Mouse (Mus musculus) forebrain, embryonic 11.5 days (tissue): ENCODE results near the gene Eef1a2. TPM values are rescaled to one million over a fixed set of nuclear protein-coding genes. Genes with fewer than 3 reads are reported as not detected.

Experiments
- ATAC-seq: fragments of 200-750 bp; cut with Nextera tagmentation; replicated peaks from 2 replicates; pipeline ENCODE4 v1.8.0; 2017; ENCODE audit warnings: moderate TSS enrichment; ENCODE audit not compliant: low FRiP score
- DNase-seq: peaks from one replicate; pipeline ENCODE4 v3.0.0-alpha.2; 2017; ENCODE audit warnings: low spot score
- H3K27ac ChIP-seq: fragments of 300-500 bp; sonication (generic); 2 replicates; pipeline ENCODE4 v1.5.1; 2014; ENCODE audit warnings: low read depth, low read length
- H3K27me3 ChIP-seq: fragments of 300-500 bp; sonication (generic); 2 replicates; pipeline ENCODE4 v1.6.1; 2014; ENCODE audit warnings: mild to moderate bottlenecking, low read length, mixed read lengths; ENCODE audit not compliant: control insufficient read depth, insufficient read depth
- H3K36me3 ChIP-seq: fragments of 300-500 bp; sonication (generic); 2 replicates; pipeline ENCODE4 v1.6.1; 2014; ENCODE audit warnings: mild to moderate bottlenecking, low read length, moderate library complexity, mixed read lengths; ENCODE audit not compliant: control insufficient read depth, insufficient read depth
- H3K4me1 ChIP-seq: fragments of 300-500 bp; sonication (generic); replicated peaks from 2 replicates; pipeline ENCODE4 v1.6.1; 2014; ENCODE audit warnings: low read length, mixed read lengths; ENCODE audit not compliant: control insufficient read depth, insufficient read depth
- H3K4me2 ChIP-seq: fragments of 300-500 bp; sonication (generic); 2 replicates; pipeline ENCODE4 v1.6.1; 2014; ENCODE audit warnings: low read depth, mild to moderate bottlenecking, low read length, moderate library complexity, mixed read lengths; ENCODE audit not compliant: severe bottlenecking
- H3K4me3 ChIP-seq: fragments of 300-500 bp; sonication (generic); 2 replicates; pipeline ENCODE4 v1.5.1; 2014; ENCODE audit warnings: low read depth, low read length
- H3K9ac ChIP-seq: fragments of 300-500 bp; sonication (generic); 2 replicates; pipeline ENCODE4 v1.6.1; 2014; ENCODE audit warnings: low read length
- H3K9me3 ChIP-seq: fragments of 300-500 bp; sonication (generic); 2 replicates; pipeline ENCODE4 v1.6.1; 2016; ENCODE audit warnings: low read length, mixed read lengths; ENCODE audit not compliant: control insufficient read depth
- WGBS: fragments of 180-500 bp; shearing (Covaris S2); extraction: QIAGEN DNeasy Blood & Tissue Kit; methylation state at CpG from one replicate; pipeline ENCODE4 v1.1.7; 2014; 5-methylcytosine and 5-hydroxymethylcytosine counted together
- polyA plus RNA-seq: library from polyadenylated mRNA; unstranded; fragments of >200 nt; fragmentation: Nextera tagmentation; extraction: Ambion mirVana; gene quantifications from 2 replicates; pipeline ENCODE4 v1.2.1, GENCODE M21; 2014

Gene Eef1a2
- polyA plus RNA-seq, 1 experiment from 2014 or later: 0.47 TPM

GRCm38 (mm10) chr2:181147546-181148317 is 9.1 kb downstream of the Eef1a2 start:
- Histone ChIP-seq H3K27me3 (peaks cover 2% of the 10 kb centered on the region; the same call in 1 of the 2 replicates), H3K4me2 (peak overlapping the region; percentile 90), H3K4me1 (peaks cover 5% of the 10 kb centered on the region; the same call in 1 of the 2 replicates), H3K9me3 (no peaks in the 10 kb centered on the region), H3K4me3 (peak overlapping the region; percentile 47), H3K27ac (no peak overlapping the region), H3K9ac (peak overlapping the region; percentile 59), H3K36me3 (no peaks in the 10 kb centered on the region)
- WGBS: under 1% methylated on average over 50 of the region's 61 CpGs
- DNase-seq (peak; percentile 79), ATAC-seq (peak; percentile 59)

GRCm38 (mm10) chr2:181146976-181147545 is 9.8 kb downstream of the Eef1a2 start:
- H3K27me3 ChIP-seq: peaks cover 2% of the 10 kb centered on the region; the same call in 1 of the 2 replicates
- H3K4me2 ChIP-seq: peak overlapping the region; percentile 90
- no peak overlapping the region for H3K9ac ChIP-seq

GRCm38 (mm10) chr2:181144675-181145074 is 12.1 kb downstream of the Eef1a2 start:
- H3K9ac ChIP-seq: no peak overlapping the region
- ATAC-seq: no peak
- WGBS: 86% methylated on average over 2 of the region's 2 CpGs
- no peak overlapping the region for H3K4me2 ChIP-seq
- peaks cover 5% of the 10 kb centered on the region; the same call in 1 of the 2 replicates for H3K4me1 ChIP-seq
- no peaks in the 10 kb centered on the region for H3K9me3 ChIP-seq
- H3K27me3 ChIP-seq: peaks cover 2% of the 10 kb centered on the region; the same call in 1 of the 2 replicates
- no peaks in the 10 kb centered on the region for H3K36me3 ChIP-seq
- H3K27ac ChIP-seq: no peak overlapping the region
- no peak for DNase-seq
- no peak overlapping the region for H3K4me3 ChIP-seq

More at GRCm38 (mm10) chr2:181146976-181147545, 9.8 kb downstream of the Eef1a2 start:
- ATAC-seq (peak; percentile 5; the same call in 1 of the 2 replicates), DNase-seq (no peak)
- Histone ChIP-seq H3K9me3 (no peaks in the 10 kb centered on the region), H3K27ac (no peak overlapping the region), H3K4me3 (peak overlapping the region; percentile 47; the same call in 1 of the 2 replicates), H3K4me1 (peaks cover 5% of the 10 kb centered on the region; the same call in 1 of the 2 replicates), H3K36me3 (no peaks in the 10 kb centered on the region)
- 51% methylated on average over 4 of the region's 4 CpGs for WGBS

- Histone ChIP-seq H3K4me1 (peaks cover 5% of the 10 kb centered on the region; the same call in 1 of the 2 replicates), H3K4me3 (no peak overlapping the region), H3K9ac (no peak overlapping the region), H3K27me3 (peaks cover 2% of the 10 kb centered on the region; the same call in 1 of the 2 replicates), H3K4me2 (no peak overlapping the region), H3K27ac (no peak overlapping the region), H3K36me3 (no peaks in the 10 kb centered on the region), H3K9me3 (no peaks in the 10 kb centered on the region)
- DNase-seq: no peak
- no peak for ATAC-seq
- WGBS: 84% methylated on average over 2 of the region's 2 CpGs
Observed at GRCm38 (mm10) chr2:181143509-181144276, 13.1 kb downstream of the Eef1a2 start.

GRCm38 (mm10) chr2:181142703-181143135 is 14.1 kb downstream of the Eef1a2 start:
- WGBS: 74% methylated on average over 8 of the region's 8 CpGs
- Histone ChIP-seq H3K4me1 (no peaks in the 10 kb centered on the region; the same call in 1 of the 2 replicates), H3K4me3 (no peak overlapping the region), H3K36me3 (no peaks in the 10 kb centered on the region), H3K27me3 (peaks cover 2% of the 10 kb centered on the region; the same call in 1 of the 2 replicates), H3K9me3 (no peaks in the 10 kb centered on the region), H3K27ac (no peak overlapping the region), H3K9ac (no peak overlapping the region), H3K4me2 (no peak overlapping the region)
- ATAC-seq (no peak), DNase-seq (no peak)

- 89% methylated on average over 5 of the region's 5 CpGs for WGBS
- no peaks in the 10 kb centered on the region for H3K36me3 ChIP-seq
- no peak overlapping the region for H3K27ac ChIP-seq
- H3K4me2 ChIP-seq: no peak overlapping the region
- H3K4me3 ChIP-seq: no peak overlapping the region
- H3K9me3 ChIP-seq: no peaks in the 10 kb centered on the region
- DNase-seq: no peak
- no peak overlapping the region for H3K9ac ChIP-seq
- ATAC-seq: no peak
- H3K4me1 ChIP-seq: peaks cover 2% of the 10 kb centered on the region; the same call in 1 of the 2 replicates
- peaks cover 19% of the 10 kb centered on the region for H3K27me3 ChIP-seq
Observed at GRCm38 (mm10) chr2:181139641-181140193, 17.1 kb downstream of the Eef1a2 start.

GRCm38 (mm10) chr2:181136934-181137333 is 19.9 kb downstream of the Eef1a2 start:
- Histone ChIP-seq H3K4me2 (no peak overlapping the region), H3K36me3 (no peaks in the 10 kb centered on the region), H3K4me3 (no peak overlapping the region), H3K9ac (no peak overlapping the region), H3K27ac (no peak overlapping the region), H3K9me3 (no peaks in the 10 kb centered on the region), H3K27me3 (peaks cover 28% of the 10 kb centered on the region), H3K4me1 (peaks cover 3% of the 10 kb centered on the region; the same call in 1 of the 2 replicates)
- DNase-seq: peak; percentile 80
- no peak for ATAC-seq
- WGBS: 5% methylated on average over 6 of the region's 6 CpGs

GRCm38 (mm10) chr2:181135446-181135818 is 21.4 kb downstream of the Eef1a2 start:
- ATAC-seq (no peak), DNase-seq (peak; percentile 55)
- Histone ChIP-seq H3K27ac (no peak overlapping the region), H3K4me1 (peaks cover 3% of the 10 kb centered on the region; the same call in 1 of the 2 replicates), H3K9me3 (no peaks in the 10 kb centered on the region), H3K27me3 (peaks cover 28% of the 10 kb centered on the region), H3K4me3 (peak overlapping the region; percentile 65), H3K4me2 (peak overlapping the region; percentile 92), H3K9ac (peak overlapping the region; percentile 54; the same call in 1 of the 2 replicates), H3K36me3 (no peaks in the 10 kb centered on the region)
- WGBS: 6% methylated on average over 4 of the region's 4 CpGs
